Mouse (Mus musculus) ES-E14 (cell line): ENCODE results near the gene Crocc. TPM values are rescaled to one million over a fixed set of nuclear protein-coding genes. Genes with fewer than 3 reads are reported as not detected.

Experiments used
- DNase-seq: peaks from one replicate; pipeline ENCODE4 v3.0.0-alpha.2; 2013; ENCODE audit warnings: low read depth, low spot score
- H3K27ac ChIP-seq: 2 replicates; pipeline ENCODE4 v1.5.1; 2012; ENCODE audit warnings: low read depth, mild to moderate bottlenecking, low read length, moderate library complexity, mixed read lengths; ENCODE audit not compliant: poor library complexity, insufficient read depth, severe bottlenecking
- H3K36me3 ChIP-seq: 2 replicates; pipeline ENCODE4 v1.6.1; 2012; ENCODE audit warnings: mild to moderate bottlenecking, low read length, moderate library complexity, mixed read lengths; ENCODE audit not compliant: control insufficient read depth, poor library complexity, insufficient read depth, severe bottlenecking
- H3K4me1 ChIP-seq, 2 experiments: fragments of 150-350 bp in 1 of 2; sonication (generic) in 1 of 2; 2 replicates each; pipeline ENCODE4 v1.6.1; 2012; ENCODE audit warnings: low read length in 2 of 2, mild to moderate bottlenecking in 1 of 2, mixed read lengths in 1 of 2; ENCODE audit not compliant: control insufficient read depth in 2 of 2, insufficient read depth in 2 of 2, poor library complexity in 1 of 2
- H3K4me3 ChIP-seq, 2 experiments: fragments of 150-350 bp in 1 of 2; sonication (generic) in 1 of 2; 2 replicates each; pipeline ENCODE4 v1.5.1; 2012; ENCODE audit warnings: low read length in 2 of 2, low read depth in 1 of 2, mild to moderate bottlenecking in 1 of 2, mixed read lengths in 1 of 2; ENCODE audit not compliant: insufficient read depth in 1 of 2, poor library complexity in 1 of 2, severe bottlenecking in 1 of 2
- H3K9ac ChIP-seq: 2 replicates; pipeline ENCODE4 v1.6.1; 2012; ENCODE audit warnings: low read depth, mild to moderate bottlenecking, low read length, mixed read lengths; ENCODE audit not compliant: poor library complexity, insufficient read depth, severe bottlenecking
- H3K9me3 ChIP-seq: fragments of 150-350 bp; sonication (generic); 2 replicates; pipeline ENCODE4 v1.6.1; 2012; ENCODE audit warnings: low read depth, mild to moderate bottlenecking, low read length; ENCODE audit not compliant: control insufficient read depth, insufficient read depth
- CHD2 ChIP-seq: IDR thresholded peaks from 2 replicates; pipeline ENCODE4 v1.6.1; 2014; ENCODE audit warnings: mild to moderate bottlenecking, low read depth, low read length, inconsistent platforms
- HCFC1 ChIP-seq: IDR thresholded peaks from 2 replicates; pipeline ENCODE4 v1.6.1; 2012; ENCODE audit warnings: low read length, inconsistent platforms, borderline replicate concordance; ENCODE audit not compliant: insufficient read depth
- MAFK ChIP-seq: IDR thresholded peaks from 2 replicates; pipeline ENCODE4 v1.6.1; 2014; ENCODE audit warnings: mild to moderate bottlenecking, low read depth, low read length, inconsistent platforms; ENCODE audit not compliant: insufficient read depth
- ZC3H11A ChIP-seq: IDR thresholded peaks from 2 replicates; pipeline ENCODE4 v1.6.1; 2012; ENCODE audit warnings: low read depth, mild to moderate bottlenecking, inconsistent platforms, low read length, borderline replicate concordance
- ZNF384 ChIP-seq: IDR thresholded peaks from 2 replicates; pipeline ENCODE4 v1.6.1; 2012; ENCODE audit warnings: low read depth, low read length, inconsistent platforms
- in situ Hi-C, 2 experiments: fragments of 600-800 bp; cut with MboI; formaldehyde crosslinking; loops; one replicate each; pipeline ENCODE4 v1.15.1; 2025; ENCODE audit warnings: low sequenced_read_pairs in 2 of 2, inconsistent platforms in 1 of 2; ENCODE audit not compliant: unreplicated experiment in 2 of 2
- total RNA-seq: library from RNA; depleted of rRNA; stranded (reverse); fragments of 300-350 nt; gene quantifications from 2 replicates; pipeline ENCODE4 v1.2.3, GENCODE M21; 2012

The Crocc gene
- total RNA-seq, 1 experiment = 15.2 TPM

GRCm38 (mm10) chr4:141101291-141101690 lies 40.9 kb upstream of the Crocc start:
- Histone ChIP-seq H3K4me1 (peaks cover 5 to 31% of the 10 kb centered on the region in 2 experiments), H3K4me3 (no peak overlapping the region), H3K9ac (no peak overlapping the region), H3K36me3 (no peaks in the 10 kb centered on the region), H3K27ac (peak overlapping the region; percentile 42; the same call in 1 of the 2 replicates), H3K9me3 (no peaks in the 10 kb centered on the region)
- in situ Hi-C loops = no loop called here
- TF ChIP-seq ZNF384 (no peak), ZC3H11A (no peak), MAFK (no peak), CHD2 (no peak), HCFC1 (no peak)
- no peak for DNase-seq

GRCm38 (mm10) chr4:141099956-141100355 lies 39.6 kb upstream of the Crocc start:
- DNase-seq = no peak
- in situ Hi-C loops = no loop called here
- Histone ChIP-seq H3K9ac (no peak overlapping the region), H3K27ac (no peak overlapping the region), H3K9me3 (no peaks in the 10 kb centered on the region), H3K4me3 (no peak overlapping the region), H3K4me1 (peaks cover 5 to 35% of the 10 kb centered on the region in 2 experiments), H3K36me3 (no peaks in the 10 kb centered on the region)
- TF ChIP-seq CHD2 (no peak), ZC3H11A (no peak), ZNF384 (no peak), HCFC1 (no peak), MAFK (no peak)

- Histone ChIP-seq H3K9ac (no peak overlapping the region), H3K9me3 (no peaks in the 10 kb centered on the region), H3K27ac (no peak overlapping the region), H3K36me3 (no peaks in the 10 kb centered on the region), H3K4me1 (peaks cover 5 to 35% of the 10 kb centered on the region in 2 experiments), H3K4me3 (no peak overlapping the region)
- TF ChIP-seq ZNF384 (no peak), ZC3H11A (no peak), HCFC1 (no peak), MAFK (no peak), CHD2 (no peak)
- no peak for DNase-seq
- in situ Hi-C loops = no loop called here
These were observed 38.6 kb upstream of the Crocc start for GRCm38 (mm10) chr4:141098935-141099334.

GRCm38 (mm10) chr4:141096710-141097109 lies 36.4 kb upstream of the Crocc start:
- no peak overlapping the region for H3K9ac ChIP-seq
- peaks cover 5 to 35% of the 10 kb centered on the region in 2 experiments for H3K4me1 ChIP-seq
- H3K36me3 ChIP-seq = no peaks in the 10 kb centered on the region
- no peak overlapping the region for H3K4me3 ChIP-seq
- DNase-seq = no peak
- in situ Hi-C loops = no loop called here
- H3K27ac ChIP-seq = no peak overlapping the region
- TF ChIP-seq ZC3H11A (no peak), HCFC1 (no peak), ZNF384 (no peak), MAFK (no peak), CHD2 (no peak)
- H3K9me3 ChIP-seq = no peaks in the 10 kb centered on the region
